Mouse (Mus musculus) neural tube, embryonic 14.5 days (tissue): ENCODE measurements around the gene Nod2. TPM values are rescaled to one million over a fixed set of nuclear protein-coding genes. Genes with fewer than 3 reads are reported as not detected.

ENCODE experiments used
- ATAC-seq: fragments of 200-750 bp; cut with Nextera tagmentation; 2 replicates; pipeline ENCODE4 v1.8.0; 2017; ENCODE audit warnings: low read depth, mild to moderate bottlenecking, moderate TSS enrichment, moderate library complexity
- H3K27ac ChIP-seq: fragments of 300-500 bp; sonication (generic); 2 replicates; pipeline ENCODE4 v1.5.1; 2014; ENCODE audit warnings: low read depth, mild to moderate bottlenecking, control low read depth, low read length, moderate library complexity, mixed read lengths
- H3K27me3 ChIP-seq: fragments of 300-500 bp; sonication (generic); 2 replicates; pipeline ENCODE4 v1.6.1; 2014; ENCODE audit warnings: low read length; ENCODE audit not compliant: control insufficient read depth, insufficient read depth
- H3K36me3 ChIP-seq: fragments of 300-500 bp; sonication (generic); 2 replicates; pipeline ENCODE4 v1.6.1; 2014; ENCODE audit warnings: low read length, mixed read lengths; ENCODE audit not compliant: control insufficient read depth, insufficient read depth
- H3K4me1 ChIP-seq: fragments of 300-500 bp; sonication (generic); 2 replicates; pipeline ENCODE4 v1.6.1; 2014; ENCODE audit warnings: low read length; ENCODE audit not compliant: control insufficient read depth, insufficient read depth
- H3K4me2 ChIP-seq: fragments of 300-500 bp; sonication (generic); 2 replicates; pipeline ENCODE4 v1.6.1; 2014; ENCODE audit warnings: mild to moderate bottlenecking, low read depth, low read length, control low read depth
- H3K4me3 ChIP-seq: fragments of 300-500 bp; sonication (generic); 2 replicates; pipeline ENCODE4 v1.5.1; 2014; ENCODE audit warnings: low read depth, low read length, control low read depth, mixed read lengths
- H3K9ac ChIP-seq: fragments of 300-500 bp; sonication (generic); replicated peaks from 2 replicates; pipeline ENCODE4 v1.6.1; 2014; ENCODE audit warnings: low read depth, mild to moderate bottlenecking, control low read depth, low read length, mixed read lengths
- H3K9me3 ChIP-seq: fragments of 300-500 bp; sonication (generic); 2 replicates; pipeline ENCODE4 v1.6.1; 2016; ENCODE audit warnings: low read length; ENCODE audit not compliant: control insufficient read depth
- WGBS: fragments of 180-500 bp; shearing (Covaris S2); extraction: QIAGEN DNeasy Blood & Tissue Kit; methylation state at CpG from one replicate; pipeline ENCODE4 v1.1.7; 2014; 5-methylcytosine and 5-hydroxymethylcytosine counted together
- polyA plus RNA-seq: library from polyadenylated mRNA; unstranded; fragments of >200 nt; fragmentation: Nextera tagmentation; extraction: Ambion mirVana; gene quantifications from 2 replicates; pipeline ENCODE4 v1.2.1, GENCODE M21; 2014

Gene Nod2
- polyA plus RNA-seq, 1 experiment from 2014 or later: 0.09 TPM

GRCm38 (mm10) chr8:88683656-88684289, 36.7 kb downstream of the Nod2 start:
- H3K36me3 ChIP-seq: no peaks in the 10 kb centered on the region
- H3K27ac ChIP-seq: no peak overlapping the region
- H3K27me3 ChIP-seq: no peaks in the 10 kb centered on the region
- WGBS: 89% methylated on average over 7 of the region's 7 CpGs
- H3K4me1 ChIP-seq: no peaks in the 10 kb centered on the region
- no peak for ATAC-seq
- H3K9ac ChIP-seq: no peak overlapping the region
- no peak overlapping the region for H3K4me2 ChIP-seq
- no peaks in the 10 kb centered on the region for H3K9me3 ChIP-seq
- H3K4me3 ChIP-seq: no peak overlapping the region

GRCm38 (mm10) chr8:88686226-88686905, 39.3 kb downstream of the Nod2 start:
- Histone ChIP-seq H3K27me3 (no peaks in the 10 kb centered on the region), H3K4me3 (no peak overlapping the region), H3K27ac (no peak overlapping the region), H3K36me3 (no peaks in the 10 kb centered on the region), H3K9me3 (no peaks in the 10 kb centered on the region), H3K4me1 (no peaks in the 10 kb centered on the region), H3K4me2 (no peak overlapping the region), H3K9ac (no peak overlapping the region)
- WGBS: 68% methylated on average over 9 of the region's 9 CpGs
- ATAC-seq: no peak

GRCm38 (mm10) chr8:88686906-88687235, 39.8 kb downstream of the Nod2 start:
- no peaks in the 10 kb centered on the region for H3K27me3 ChIP-seq
- H3K4me3 ChIP-seq: no peak overlapping the region
- ATAC-seq: no peak
- H3K9me3 ChIP-seq: no peaks in the 10 kb centered on the region
- 86% methylated on average over 8 of the region's 8 CpGs for WGBS
- no peak overlapping the region for H3K27ac ChIP-seq
- no peak overlapping the region for H3K4me2 ChIP-seq
- H3K36me3 ChIP-seq: no peaks in the 10 kb centered on the region
- no peak overlapping the region for H3K9ac ChIP-seq
- no peaks in the 10 kb centered on the region for H3K4me1 ChIP-seq

DNA sequence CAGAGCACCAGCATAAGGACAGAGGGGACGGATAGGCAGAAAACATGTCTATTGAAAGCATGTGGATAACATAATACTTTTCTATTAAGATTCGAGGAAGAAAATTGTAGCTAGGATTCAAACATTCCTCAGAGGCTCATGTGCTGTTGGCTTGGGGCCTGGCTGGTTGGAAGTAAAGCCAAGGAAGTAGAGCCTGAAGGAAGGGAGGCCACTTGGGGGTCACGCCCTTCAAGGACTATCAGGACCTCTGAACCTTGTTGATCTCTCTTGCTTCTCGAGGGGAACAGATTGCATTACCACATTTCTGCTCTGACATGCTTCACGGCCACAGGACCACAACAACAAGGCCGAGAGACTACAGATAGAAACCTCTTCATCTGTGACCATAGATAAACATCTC, 42.0 kb downstream of the Nod2 start:
- 86% methylated on average over 6 of the region's 6 CpGs for WGBS
- Histone ChIP-seq H3K4me1 (no peaks in the 10 kb centered on the region), H3K27ac (no peak overlapping the region), H3K27me3 (no peaks in the 10 kb centered on the region), H3K4me3 (no peak overlapping the region), H3K9me3 (no peaks in the 10 kb centered on the region), H3K4me2 (no peak overlapping the region), H3K9ac (no peak overlapping the region), H3K36me3 (no peaks in the 10 kb centered on the region)
- no peak for ATAC-seq

DNA sequence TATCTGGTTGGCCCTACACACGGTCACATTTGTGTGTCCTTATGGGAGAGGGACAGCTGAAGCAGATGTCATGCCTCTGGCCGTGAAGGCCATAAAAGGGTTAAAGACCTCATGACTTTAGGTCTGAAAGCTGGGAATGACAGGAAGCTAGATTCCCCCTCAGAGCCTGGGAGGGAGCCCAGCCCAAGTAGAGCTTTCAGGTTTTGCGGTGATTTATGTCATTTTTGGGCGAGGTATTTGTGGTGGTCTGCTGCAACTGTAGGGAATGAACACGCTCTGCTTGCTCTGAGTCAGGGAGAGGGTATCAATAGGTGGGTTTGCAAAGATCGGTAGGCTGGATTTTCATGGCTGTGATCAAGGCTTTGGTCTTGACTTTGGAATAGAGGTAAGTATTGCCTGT, 42.8 kb downstream of the Nod2 start:
- H3K27ac ChIP-seq: no peak overlapping the region
- H3K4me1 ChIP-seq: no peaks in the 10 kb centered on the region
- 82% methylated on average over 6 of the region's 6 CpGs for WGBS
- no peak for ATAC-seq
- no peak overlapping the region for H3K4me3 ChIP-seq
- no peaks in the 10 kb centered on the region for H3K36me3 ChIP-seq
- no peaks in the 10 kb centered on the region for H3K27me3 ChIP-seq
- no peaks in the 10 kb centered on the region for H3K9me3 ChIP-seq
- no peak overlapping the region for H3K9ac ChIP-seq
- no peak overlapping the region for H3K4me2 ChIP-seq

DNA sequence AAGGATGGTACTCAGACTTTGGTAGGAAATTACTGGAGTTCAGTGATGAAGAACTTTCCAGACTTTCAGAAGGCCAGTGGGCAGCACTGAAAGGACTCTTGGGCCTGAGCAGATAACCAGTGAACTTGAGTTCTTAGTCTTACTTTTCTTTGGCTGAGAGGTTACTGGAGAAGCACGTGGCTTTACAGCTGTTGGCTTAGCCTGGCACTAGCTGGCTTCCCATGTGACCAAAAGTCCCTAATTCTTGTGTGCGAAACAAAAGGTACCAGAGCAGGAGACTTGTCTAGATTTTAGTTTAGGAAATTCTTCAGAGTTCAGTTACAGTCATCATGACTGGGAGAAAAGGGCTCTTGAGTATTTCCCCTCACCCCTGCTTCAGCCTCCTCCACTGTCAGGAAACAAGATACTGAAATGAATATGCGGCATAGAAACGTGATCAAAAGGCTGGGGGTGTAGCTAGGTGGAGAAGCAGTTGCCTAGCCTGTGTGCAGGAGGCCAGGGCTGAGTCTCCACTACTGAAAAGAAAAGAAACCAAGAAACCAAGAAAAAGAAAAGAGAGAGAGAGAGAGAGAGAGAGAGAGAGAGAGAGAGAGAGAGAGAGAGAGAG, 44.3 kb downstream of the Nod2 start:
- no peak overlapping the region for H3K9ac ChIP-seq
- no peaks in the 10 kb centered on the region for H3K36me3 ChIP-seq
- 61% methylated on average over 4 of the region's 4 CpGs for WGBS
- ATAC-seq: no peak
- H3K9me3 ChIP-seq: no peaks in the 10 kb centered on the region
- no peak overlapping the region for H3K4me2 ChIP-seq
- no peaks in the 10 kb centered on the region for H3K4me1 ChIP-seq
- H3K27me3 ChIP-seq: no peaks in the 10 kb centered on the region
- H3K27ac ChIP-seq: no peak overlapping the region
- H3K4me3 ChIP-seq: no peak overlapping the region

DNA sequence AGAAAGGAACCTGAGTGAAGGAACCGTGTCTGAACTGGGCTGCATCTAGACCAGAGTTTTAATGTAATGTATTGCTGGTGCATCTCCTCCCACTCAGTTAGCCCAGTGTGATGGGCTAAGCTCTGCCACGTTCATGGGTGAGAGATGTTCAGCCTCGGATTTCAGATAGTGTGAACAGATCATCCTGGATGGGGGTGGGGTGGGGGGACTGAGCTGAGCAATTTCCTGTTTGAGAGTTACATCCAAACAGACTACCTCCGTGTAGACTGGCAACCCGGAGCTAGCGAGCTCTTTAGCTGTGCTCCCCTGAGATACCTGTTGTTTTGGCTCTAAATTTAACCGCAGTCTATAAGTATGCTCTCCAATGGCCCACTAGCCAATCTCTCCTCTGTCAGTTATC, 44.8 kb downstream of the Nod2 start:
- H3K27me3 ChIP-seq: no peaks in the 10 kb centered on the region; the same call in 1 of the 2 replicates
- ATAC-seq: no peak
- H3K27ac ChIP-seq: no peak overlapping the region
- H3K9me3 ChIP-seq: no peaks in the 10 kb centered on the region
- H3K4me2 ChIP-seq: no peak overlapping the region
- no peaks in the 10 kb centered on the region for H3K4me1 ChIP-seq
- H3K4me3 ChIP-seq: no peak overlapping the region
- no peaks in the 10 kb centered on the region for H3K36me3 ChIP-seq
- WGBS: 59% methylated on average over 7 of the region's 7 CpGs
- no peak overlapping the region for H3K9ac ChIP-seq

DNA sequence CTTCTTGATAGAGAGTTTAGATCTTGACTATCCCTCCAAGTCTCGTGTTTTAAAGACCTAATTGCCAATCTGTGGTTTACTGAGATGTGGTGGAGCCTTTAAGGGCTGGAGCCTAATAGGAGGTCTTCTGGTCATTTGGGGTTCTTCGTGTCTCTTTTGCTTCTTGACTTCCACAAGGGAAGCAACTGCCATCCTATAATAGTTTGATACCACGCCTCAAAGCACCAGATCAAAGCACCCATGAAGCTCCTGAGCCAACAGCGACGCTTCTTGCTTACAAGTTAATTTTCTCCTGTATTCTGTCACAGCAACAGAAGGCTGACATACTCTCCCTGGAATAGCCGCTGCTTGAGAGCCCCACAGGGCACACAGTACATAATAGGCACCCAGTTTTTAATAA, 45.8 kb downstream of the Nod2 start:
- no peak for ATAC-seq
- Histone ChIP-seq H3K9ac (no peak overlapping the region), H3K4me1 (peaks cover 5% of the 10 kb centered on the region; the same call in 1 of the 2 replicates), H3K36me3 (no peaks in the 10 kb centered on the region), H3K27ac (no peak overlapping the region), H3K9me3 (no peaks in the 10 kb centered on the region), H3K27me3 (no peaks in the 10 kb centered on the region; the same call in 1 of the 2 replicates), H3K4me2 (no peak overlapping the region), H3K4me3 (no peak overlapping the region)
- 81% methylated on average over 6 of the region's 6 CpGs for WGBS

GRCm38 (mm10) chr8:88693376-88693775, 46.3 kb downstream of the Nod2 start:
- H3K4me3 ChIP-seq: no peak overlapping the region
- H3K9ac ChIP-seq: no peak overlapping the region
- H3K36me3 ChIP-seq: no peaks in the 10 kb centered on the region
- WGBS: 85% methylated on average over 4 of the region's 4 CpGs
- ATAC-seq: no peak
- peaks cover 7% of the 10 kb centered on the region; the same call in 1 of the 2 replicates for H3K4me1 ChIP-seq
- H3K4me2 ChIP-seq: no peak overlapping the region
- no peaks in the 10 kb centered on the region; the same call in 1 of the 2 replicates for H3K27me3 ChIP-seq
- H3K9me3 ChIP-seq: no peaks in the 10 kb centered on the region
- no peak overlapping the region for H3K27ac ChIP-seq
